Mouse (Mus musculus) adrenal gland (tissue): Measurements from ENCODE around the gene Rps13.

Experiments used
- intact Hi-C: fragments of 180-260 bp; cut with DNase I; formaldehyde crosslinking; loops from one replicate; pipeline ENCODE4 v1.15.1; 2025

The Rps13 gene

DNA sequence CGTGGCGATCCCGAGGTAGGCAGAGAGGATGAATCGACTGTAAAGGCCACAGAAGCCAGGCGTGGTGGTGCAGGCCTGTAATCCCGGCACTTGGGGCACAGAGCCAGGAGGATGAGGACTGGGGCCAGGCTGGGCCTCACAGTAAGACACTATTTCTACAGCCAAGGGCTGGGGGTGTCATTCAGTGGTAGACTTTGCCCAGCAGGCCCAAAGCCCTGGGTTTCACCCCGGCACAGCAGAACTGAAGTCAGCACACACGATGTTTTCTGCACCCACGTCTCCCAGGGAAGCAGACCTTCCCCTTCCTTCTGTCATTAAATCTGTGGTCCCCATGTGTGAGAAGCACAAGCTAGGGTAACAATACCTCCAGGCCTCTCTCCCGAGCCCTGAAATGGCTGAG is 35.6 kb downstream of the Rps13 start:
- intact Hi-C loops = no loop called here

GRCm38 (mm10) chr7:116294961-116295360 is 39.0 kb downstream of the Rps13 start:
- intact Hi-C loops = no loop called here

DNA sequence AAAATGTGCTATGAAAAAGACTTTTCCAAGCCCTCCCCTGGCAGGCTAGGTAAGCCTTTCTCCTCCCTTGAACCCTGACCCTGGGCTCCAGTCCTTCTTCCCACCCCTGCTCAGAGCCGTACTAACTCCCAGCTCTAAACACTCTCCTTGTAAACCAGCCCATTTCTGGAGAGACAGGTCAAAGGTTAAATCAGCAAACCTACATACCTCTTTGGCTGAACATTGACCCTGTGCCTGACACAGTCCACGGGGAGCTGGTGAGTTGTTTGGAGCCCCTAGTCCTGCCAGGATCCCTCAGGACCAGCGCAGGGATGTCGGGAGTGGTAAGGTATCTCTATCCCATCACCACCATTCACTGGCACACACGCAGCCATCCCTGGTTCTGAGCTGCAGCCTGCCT is 41.6 kb downstream of the Rps13 start:
- intact Hi-C loops = no loop called here

- intact Hi-C loops = no loop called here
These were observed 43.4 kb downstream of the Rps13 start for GRCm38 (mm10) chr7:116290559-116290958.

GRCm38 (mm10) chr7:116288996-116289395 is 45.0 kb downstream of the Rps13 start:
- intact Hi-C loops = no loop called here

DNA sequence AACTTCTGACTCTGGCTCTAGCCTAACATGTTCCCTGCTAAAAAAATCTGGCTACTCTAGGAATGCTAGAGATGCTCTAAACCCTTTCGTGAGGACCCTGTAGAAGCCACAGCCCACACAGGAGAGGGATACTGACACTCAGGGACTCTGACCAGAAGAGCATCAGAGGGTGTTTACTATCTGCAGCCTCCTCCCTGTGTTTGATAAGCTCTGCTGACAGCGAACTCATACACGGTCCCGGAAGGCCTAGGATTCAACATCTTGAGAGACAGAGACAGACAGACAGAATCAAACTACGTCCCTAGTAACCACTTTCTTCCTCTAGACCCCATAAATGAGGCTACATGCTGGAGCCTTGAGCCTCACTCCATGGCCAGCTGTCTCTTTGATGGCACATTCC is 46.0 kb downstream of the Rps13 start:
- intact Hi-C loops = no loop called here

GRCm38 (mm10) chr7:116286611-116287355 is 47.2 kb downstream of the Rps13 start:
- intact Hi-C loops = no loop called here

GRCm38 (mm10) chr7:116286173-116286572 is 47.8 kb downstream of the Rps13 start:
- intact Hi-C loops = no loop called here

DNA sequence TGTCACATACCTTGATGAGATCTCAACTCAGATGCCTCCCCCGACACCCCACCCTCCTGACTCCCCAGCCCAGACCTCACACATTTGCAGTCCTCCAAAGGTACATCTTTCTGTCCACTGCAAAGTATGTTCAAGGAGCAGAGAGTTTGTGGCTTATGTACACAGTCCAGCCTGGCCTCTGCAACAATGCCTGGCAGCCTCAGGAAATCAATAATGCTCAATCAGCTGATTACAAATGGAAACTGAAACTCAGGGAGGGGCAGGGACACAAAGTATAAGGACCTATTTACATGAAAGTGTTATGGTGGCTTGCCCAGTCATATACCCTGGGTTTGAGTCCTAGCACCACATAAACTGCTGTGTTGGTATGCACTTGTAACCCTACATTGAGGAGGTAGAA is 48.8 kb downstream of the Rps13 start:
- intact Hi-C loops = no loop called here

- intact Hi-C loops = no loop called here
These were observed 51.2 kb downstream of the Rps13 start for GRCm38 (mm10) chr7:116282755-116283154.
